9 mouse cellular contexts compared by ENCODE assay signal in genomic region chr2:110192702-110193312, GRCm38 (mm10).
DNase-seq lines count a peak whose midpoint lies in the region; ATAC-seq and TF ChIP-seq lines count a peak whose summit lies in the region.
"Had no signal": no experiment of that assay in that cellular context is flagged by ENCODE, and none has a peak within 500 bp of the region (broad histone marks: within the 10 kb centered on the region; RNA-seq: fewer than 3 reads in every experiment).

No protein-coding gene starts in this region.

- 0 out of 2 replicates have a peak, but pooled peaks cover 2% of the 10 kb centered on the region for H3K27me3 ChIP-seq in heart, embryonic 15.5 days
- 0 out of 2 replicates have a peak, but pooled peaks cover 3% of the 10 kb centered on the region for H3K27me3 ChIP-seq in embryonic facial prominence, embryonic 13.5 days
- no peaks in the 10 kb centered on the region for H3K27me3 ChIP-seq in myocyte (ENCODE audit: control insufficient read depth, insufficient read depth, insufficient read length)

- H3K9me3 ChIP-seq in heart, embryonic 15.5 days (replicated peaks) = no peaks in the 10 kb centered on the region
- H3K9me3 ChIP-seq in embryonic facial prominence, embryonic 13.5 days = no peaks in the 10 kb centered on the region
- H3K9me3 ChIP-seq: G1E had no signal

- H3K36me3 ChIP-seq in heart, embryonic 15.5 days = no peaks in the 10 kb centered on the region
- H3K36me3 ChIP-seq in embryonic facial prominence, embryonic 13.5 days = no peaks in the 10 kb centered on the region
- H3K36me3 ChIP-seq in myocyte (ENCODE audit: control insufficient read depth, insufficient read depth) = no peaks in the 10 kb centered on the region
- H3K36me3 ChIP-seq: G1E had no signal

- no peaks in the 10 kb centered on the region for H3K79me2 ChIP-seq in myocyte (ENCODE audit: control insufficient read depth, insufficient read depth)

- no peak for TF ChIP-seq POLR2A in myocyte (IDR thresholded peaks at IDR 0.05; ENCODE audit: insufficient read length, low read depth)

- peak; percentile 48 for ATAC-seq in heart, embryonic 15.5 days (replicated peaks; ENCODE audit: insufficient number of reproducible peaks, insufficient read depth, low FRiP score, low read depth)
- peak; percentile 82 for ATAC-seq in embryonic facial prominence, embryonic 13.5 days (ENCODE audit: insufficient number of reproducible peaks, insufficient read depth, low FRiP score, low TSS enrichment, low read depth)

- peak overlapping the region; percentile 46 for H3K4me2 ChIP-seq in heart, embryonic 15.5 days
- peak overlapping the region; percentile 47 for H3K4me2 ChIP-seq in embryonic facial prominence, embryonic 13.5 days
- H3K4me2 ChIP-seq in myocyte (ENCODE audit: low read depth) = peak overlapping the region; percentile 93

- H3K4me3 ChIP-seq in heart, embryonic 15.5 days = 0 out of 2 replicates have a peak overlapping the region, but pooled peaks have one; percentile 10
- peak overlapping the region; percentile 5; the same call in 1 of the 2 replicates for H3K4me3 ChIP-seq in embryonic facial prominence, embryonic 13.5 days
- no peak overlapping the region for H3K4me3 ChIP-seq in myocyte

- intact Hi-C loops in heart, postnatal 36 days (cut with DNase I) = no loop called here

- 27% methylated on average over 3 of the region's 3 CpGs for WGBS in heart, embryonic 15.5 days
- WGBS in embryonic facial prominence, embryonic 13.5 days = 22% methylated on average over 3 of the region's 3 CpGs

- DNase-seq in heart, postnatal 36 days = no peak
- peak; percentile 86 for DNase-seq in kidney, adult 9 months
- no peak for DNase-seq in c-Kit-positive CD71-positive TER-119-positive erythroid progenitor cells, embryonic 14.5 days (ENCODE audit: low spot score)
- DNase-seq in lung, postnatal 10 days = no peak
- no peak for DNase-seq in layer of hippocampus, adult 9-11 months

- peak overlapping the region; percentile 87 for H3K27ac ChIP-seq in heart, embryonic 15.5 days
- H3K27ac ChIP-seq in embryonic facial prominence, embryonic 13.5 days = peak overlapping the region; percentile 82

- H3K9ac ChIP-seq in heart, embryonic 15.5 days = 0 out of 2 replicates have a peak overlapping the region, but pooled peaks have one; percentile 13
- H3K9ac ChIP-seq in embryonic facial prominence, embryonic 13.5 days = no peak overlapping the region

- peaks cover 30% of the 10 kb centered on the region for H3K4me1 ChIP-seq in heart, embryonic 15.5 days (replicated peaks)
- peaks cover 33% of the 10 kb centered on the region for H3K4me1 ChIP-seq in embryonic facial prominence, embryonic 13.5 days

- no peak overlapping the region for H3ac ChIP-seq in myocyte (ENCODE audit: control insufficient read depth, insufficient read length)

TF ChIP-seq in myocyte, 11 proteins besides CTCF, POLR2A, EP300 and RAD21:
- TF ChIP-seq TCF12 (IDR thresholded peaks at IDR 0.05; ENCODE audit: insufficient read depth, poor library complexity, severe bottlenecking) (no peak), USF1 (IDR thresholded peaks at IDR 0.05; ENCODE audit: low read depth) (no peak), MYOG (IDR thresholded peaks at IDR 0.05; ENCODE audit: control insufficient read depth in 1 of 3, insufficient read depth in 1 of 3, insufficient read length in 2 of 3, low read depth in 2 of 3) (peak in 1 of 3 experiments; percentile 9), MYOD1 (IDR thresholded peaks at IDR 0.05; ENCODE audit: control insufficient read depth in 1 of 3, insufficient read length in 2 of 3, low read depth in 2 of 3) (peak in 1 of 3 experiments; percentile 16), MAX (IDR thresholded peaks at IDR 0.05; ENCODE audit: low read depth) (no peak)
